Mouse (Mus musculus) liver, postnatal 0 days (tissue): ENCODE measurements at regions not wholly inside any gene's neighbourhood (a gene's known extent, or its start where the extent isn't known, plus 50 kb on each side); places are given as distances from the start of the nearest gene placed in this dataset.
"Not testable (repeated sequence)": the region's sequence is repeated elsewhere in the genome, so short reads cannot be mapped to it uniquely, and the experiment has no call there.

Source experiments
- CTCF ChIP-seq: sonication (generic); IDR thresholded peaks from 2 replicates; pipeline ENCODE4 v1.5.1; 2016; ENCODE audit warnings: antibody characterized with exemption, low read depth
- EP300 ChIP-seq: IDR thresholded peaks from 2 replicates; pipeline ENCODE4 v1.6.1; 2016; ENCODE audit warnings: antibody characterized with exemption, low read depth, mild to moderate bottlenecking

DNA sequence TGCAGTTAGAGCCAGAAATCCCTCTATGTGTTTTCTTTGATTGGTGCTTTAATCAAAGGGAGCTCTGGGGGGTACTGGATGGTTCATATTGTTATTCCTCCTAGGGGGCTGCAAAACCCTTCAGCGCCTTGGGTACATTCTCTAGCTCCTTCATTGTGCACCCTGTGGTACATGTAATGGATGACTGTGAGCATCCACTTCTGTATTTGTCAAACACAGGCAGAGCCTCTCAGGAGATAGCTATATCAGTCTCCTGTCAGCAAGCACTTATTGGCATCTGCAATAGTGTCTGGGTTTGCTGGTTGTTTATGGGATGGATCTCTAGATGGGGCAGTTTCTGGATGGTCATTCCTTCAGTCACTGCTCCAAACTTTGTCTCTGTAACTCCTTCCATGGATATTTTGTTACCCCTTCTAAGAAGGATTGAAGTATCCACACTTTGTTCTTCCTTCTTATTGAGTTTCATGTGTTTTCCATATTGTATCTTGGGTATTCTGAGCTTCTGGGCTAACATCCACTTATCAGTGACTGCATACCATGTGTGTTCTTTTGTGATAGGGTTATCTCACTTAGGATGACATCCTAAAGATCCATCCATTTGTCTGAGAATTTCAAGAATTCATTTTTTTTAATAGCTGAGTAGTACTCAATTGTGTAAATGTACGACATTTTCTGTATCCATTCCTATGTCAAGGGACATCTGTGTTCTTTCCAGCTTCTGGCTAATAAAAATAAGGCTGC is 640.8 kb downstream of the Rpia start:
- not testable (repeated sequence) for TF ChIP-seq CTCF, EP300
